Mouse (Mus musculus): ENCODE results near the gene Itk. TPM values are rescaled to one million over a fixed set of nuclear protein-coding genes. Genes with fewer than 3 reads are reported as not detected.

The Itk gene
- polyA plus RNA-seq, 1 experiment = 0.39 TPM

- 47% methylated on average over 9 of the region's 9 CpGs for WGBS
- no peak for DNase-seq
- Histone ChIP-seq H3K4me3 (replicated peaks; ENCODE audit: insufficient read depth, low read depth, low read length) (no peak overlapping the region), H3K4me1 (ENCODE audit: control insufficient read depth, insufficient read depth, low read length) (peaks cover 32% of the 10 kb centered on the region), H3K27ac (ENCODE audit: insufficient read depth, low read length) (no peak overlapping the region), H3K27me3 (ENCODE audit: control insufficient read depth, insufficient read depth, low read length) (no peaks in the 10 kb centered on the region)
- TF ChIP-seq POLR2A (IDR thresholded peaks at IDR 0.05; ENCODE audit: borderline replicate concordance, insufficient read depth, low read length) = no peak
- no peak for TF ChIP-seq CTCF (IDR thresholded peaks at IDR 0.05; ENCODE audit: borderline replicate concordance, insufficient read depth, low read depth, low read length)
Observed at GRCm38 (mm10) chr11:46289561-46289960, 99.8 kb downstream of the Itk start.

- TF ChIP-seq CTCF (IDR thresholded peaks at IDR 0.05; ENCODE audit: borderline replicate concordance, insufficient read depth, low read depth, low read length) (no peak), POLR2A (IDR thresholded peaks at IDR 0.05; ENCODE audit: borderline replicate concordance, insufficient read depth, low read length) (no peak)
- no peak for DNase-seq
- H3K27me3 ChIP-seq (ENCODE audit: control insufficient read depth, insufficient read depth, low read length) = no peaks in the 10 kb centered on the region
- H3K4me3 ChIP-seq (replicated peaks; ENCODE audit: insufficient read depth, low read depth, low read length) = no peak overlapping the region
- WGBS = 44% methylated on average over 4 of the region's 4 CpGs
- peaks cover 28% of the 10 kb centered on the region for H3K4me1 ChIP-seq (ENCODE audit: control insufficient read depth, insufficient read depth, low read length)
- no peak overlapping the region for H3K27ac ChIP-seq (ENCODE audit: insufficient read depth, low read length)
Observed at GRCm38 (mm10) chr11:46289022-46289421, 100.3 kb downstream of the Itk start.

- no peak overlapping the region for H3K27ac ChIP-seq (ENCODE audit: insufficient read depth, low read length)
- WGBS = 68% methylated on average over 5 of the region's 5 CpGs
- TF ChIP-seq CTCF (IDR thresholded peaks at IDR 0.05; ENCODE audit: borderline replicate concordance, insufficient read depth, low read depth, low read length) (no peak), POLR2A (IDR thresholded peaks at IDR 0.05; ENCODE audit: borderline replicate concordance, insufficient read depth, low read length) (no peak)
- H3K4me3 ChIP-seq (replicated peaks; ENCODE audit: insufficient read depth, low read depth, low read length) = no peak overlapping the region
- no peaks in the 10 kb centered on the region for H3K27me3 ChIP-seq (ENCODE audit: control insufficient read depth, insufficient read depth, low read length)
- no peak for DNase-seq
- peaks cover 20% of the 10 kb centered on the region for H3K4me1 ChIP-seq (ENCODE audit: control insufficient read depth, insufficient read depth, low read length)
Observed at GRCm38 (mm10) chr11:46288091-46288490, 101.2 kb downstream of the Itk start.

- Histone ChIP-seq H3K27me3 (ENCODE audit: control insufficient read depth, insufficient read depth, low read length) (no peaks in the 10 kb centered on the region), H3K4me1 (ENCODE audit: control insufficient read depth, insufficient read depth, low read length) (peaks cover 17% of the 10 kb centered on the region), H3K27ac (ENCODE audit: insufficient read depth, low read length) (no peak overlapping the region), H3K4me3 (replicated peaks; ENCODE audit: insufficient read depth, low read depth, low read length) (no peak overlapping the region)
- WGBS = 17% methylated on average over 6 of the region's 6 CpGs
- TF ChIP-seq CTCF (IDR thresholded peaks at IDR 0.05; ENCODE audit: borderline replicate concordance, insufficient read depth, low read depth, low read length) (no peak), POLR2A (IDR thresholded peaks at IDR 0.05; ENCODE audit: borderline replicate concordance, insufficient read depth, low read length) (no peak)
- DNase-seq = peak in 1 of 2 experiments; percentile 53
Observed at GRCm38 (mm10) chr11:46286803-46287202, 102.5 kb downstream of the Itk start.

- WGBS = 87% methylated on average over 6 of the region's 6 CpGs
- H3K4me3 ChIP-seq (replicated peaks; ENCODE audit: insufficient read depth, low read depth, low read length) = no peak overlapping the region
- DNase-seq = no peak
- TF ChIP-seq CTCF (IDR thresholded peaks at IDR 0.05; ENCODE audit: borderline replicate concordance, insufficient read depth, low read depth, low read length) (no peak), POLR2A (IDR thresholded peaks at IDR 0.05; ENCODE audit: borderline replicate concordance, insufficient read depth, low read length) (no peak)
- H3K4me1 ChIP-seq (ENCODE audit: control insufficient read depth, insufficient read depth, low read length) = peaks cover 7% of the 10 kb centered on the region
- H3K27me3 ChIP-seq (ENCODE audit: control insufficient read depth, insufficient read depth, low read length) = no peaks in the 10 kb centered on the region
- no peak overlapping the region for H3K27ac ChIP-seq (ENCODE audit: insufficient read depth, low read length)
Observed at GRCm38 (mm10) chr11:46283800-46284199, 105.5 kb downstream of the Itk start.

GRCm38 (mm10) chr11:46282612-46283011, 106.7 kb downstream of the Itk start:
- Histone ChIP-seq H3K4me1 (ENCODE audit: control insufficient read depth, insufficient read depth, low read length) (peaks cover 16% of the 10 kb centered on the region), H3K27me3 (ENCODE audit: control insufficient read depth, insufficient read depth, low read length) (no peaks in the 10 kb centered on the region), H3K4me3 (replicated peaks; ENCODE audit: insufficient read depth, low read depth, low read length) (no peak overlapping the region), H3K27ac (ENCODE audit: insufficient read depth, low read length) (no peak overlapping the region)
- WGBS = 93% methylated on average over 5 of the region's 5 CpGs
- DNase-seq = no peak
- no peak for TF ChIP-seq POLR2A (IDR thresholded peaks at IDR 0.05; ENCODE audit: borderline replicate concordance, insufficient read depth, low read length)
- TF ChIP-seq CTCF (IDR thresholded peaks at IDR 0.05; ENCODE audit: borderline replicate concordance, insufficient read depth, low read depth, low read length) = no peak

GRCm38 (mm10) chr11:46278709-46279108, 110.6 kb downstream of the Itk start:
- Histone ChIP-seq H3K4me1 (ENCODE audit: control insufficient read depth, insufficient read depth, low read length) (peaks cover 12% of the 10 kb centered on the region), H3K4me3 (replicated peaks; ENCODE audit: insufficient read depth, low read depth, low read length) (no peak overlapping the region), H3K27me3 (ENCODE audit: control insufficient read depth, insufficient read depth, low read length) (no peaks in the 10 kb centered on the region), H3K27ac (ENCODE audit: insufficient read depth, low read length) (no peak overlapping the region; the same call in 1 of the 2 replicates)
- 24% methylated on average over 12 of the region's 12 CpGs for WGBS
- TF ChIP-seq CTCF (IDR thresholded peaks at IDR 0.05; ENCODE audit: borderline replicate concordance, insufficient read depth, low read depth, low read length) (no peak), POLR2A (IDR thresholded peaks at IDR 0.05; ENCODE audit: borderline replicate concordance, insufficient read depth, low read length) (no peak)
- DNase-seq = no peak

- 22% methylated on average over 5 of the region's 5 CpGs for WGBS
Observed at GRCm38 (mm10) chr11:46278140-46278539, 111.2 kb downstream of the Itk start.

More at GRCm38 (mm10) chr11:46278140-46278539, 111.2 kb downstream of the Itk start:
- peaks cover 12% of the 10 kb centered on the region for H3K4me1 ChIP-seq (ENCODE audit: control insufficient read depth, insufficient read depth, low read length)
- H3K4me3 ChIP-seq (replicated peaks; ENCODE audit: insufficient read depth, low read depth, low read length) = no peak overlapping the region
- H3K27ac ChIP-seq (ENCODE audit: insufficient read depth, low read length) = no peak overlapping the region; the same call in 1 of the 2 replicates
- no peaks in the 10 kb centered on the region for H3K27me3 ChIP-seq (ENCODE audit: control insufficient read depth, insufficient read depth, low read length)
- no peak for DNase-seq
- TF ChIP-seq CTCF (IDR thresholded peaks at IDR 0.05; ENCODE audit: borderline replicate concordance, insufficient read depth, low read depth, low read length) (no peak), POLR2A (IDR thresholded peaks at IDR 0.05; ENCODE audit: borderline replicate concordance, insufficient read depth, low read length) (no peak)

Data from cerebellum, adult 2 months (tissue).